In genomic region chr6:14207509-14207908, GRCm38 (mm10) we compare ENCODE assay signal across 8 mouse cellular contexts.
DNase-seq lines count a peak whose midpoint lies in the region; ATAC-seq and TF ChIP-seq lines count a peak whose summit lies in the region.

No protein-coding gene starts in this region.

- H3K27me3 ChIP-seq in intestine, postnatal 0 days (replicated peaks; ENCODE audit: control insufficient read depth, insufficient read depth, low read length) = no peaks in the 10 kb centered on the region
- no peaks in the 10 kb centered on the region for H3K27me3 ChIP-seq in intestine, embryonic 16.5 days (replicated peaks; ENCODE audit: control insufficient read depth, insufficient read depth, low read length)
- no peaks in the 10 kb centered on the region for H3K27me3 ChIP-seq in limb, embryonic 11.5 days (ENCODE audit: control insufficient read depth, insufficient read depth, low read length)
- no peaks in the 10 kb centered on the region for H3K27me3 ChIP-seq in neural tube, embryonic 12.5 days (replicated peaks)

- no peak for ATAC-seq in intestine, postnatal 0 days
- ATAC-seq in intestine, embryonic 16.5 days = no peak
- ATAC-seq in limb, embryonic 11.5 days (ENCODE audit: insufficient number of reproducible peaks, low FRiP score, low TSS enrichment, low read depth) = peak; percentile 67; the same call in 1 of the 2 replicates
- ATAC-seq in neural tube, embryonic 12.5 days (ENCODE audit: low FRiP score, low read depth) = peak; percentile 70

- H3K36me3 ChIP-seq in intestine, postnatal 0 days (ENCODE audit: control insufficient read depth, insufficient read depth) = no peaks in the 10 kb centered on the region
- no peaks in the 10 kb centered on the region for H3K36me3 ChIP-seq in intestine, embryonic 16.5 days (ENCODE audit: control insufficient read depth, insufficient read depth, low read length)
- H3K36me3 ChIP-seq in limb, embryonic 11.5 days (ENCODE audit: control insufficient read depth, insufficient read depth, low read length) = no peaks in the 10 kb centered on the region
- no peaks in the 10 kb centered on the region for H3K36me3 ChIP-seq in neural tube, embryonic 12.5 days

- DNase-seq in fibroblast of lung, adult 2 months (ENCODE audit: low read depth) = peak; percentile 30
- DNase-seq in kidney, adult 9 months = peak; percentile 47
- peak; percentile 64 for DNase-seq in limb, embryonic 11.5 days (ENCODE audit: low spot score)
- peak; percentile 3 for DNase-seq in yolk sac, embryonic 10.5 days (ENCODE audit: low spot score)

- TF ChIP-seq CTCF in intestine, postnatal 0 days (IDR thresholded peaks at IDR 0.05; ENCODE audit: low read depth) = peak; percentile 80
- 0 out of 2 replicates have a peak, but pooled peaks have one; percentile 19 for TF ChIP-seq CTCF in bone marrow, adult 2 months (IDR thresholded peaks at IDR 0.05; ENCODE audit: control insufficient read depth, insufficient read depth, low read length)

- no peak overlapping the region for H3K4me2 ChIP-seq in intestine, postnatal 0 days (replicated peaks; ENCODE audit: low read depth)
- H3K4me2 ChIP-seq in intestine, embryonic 16.5 days (ENCODE audit: low read depth, low read length) = no peak overlapping the region
- no peak overlapping the region for H3K4me2 ChIP-seq in limb, embryonic 11.5 days (ENCODE audit: low read depth, severe bottlenecking)
- H3K4me2 ChIP-seq in neural tube, embryonic 12.5 days (replicated peaks) = no peak overlapping the region

- whole genome bisulfite sequencing in intestine, postnatal 0 days = 14% methylated on average over 2 of the region's 2 CpGs
- 12% methylated on average over 2 of the region's 2 CpGs for WGBS in intestine, embryonic 16.5 days
- WGBS in bone marrow, adult 2 months = 10% methylated on average over 2 of the region's 2 CpGs
- 22% methylated on average over 2 of the region's 2 CpGs for WGBS in limb, embryonic 11.5 days
- 20% methylated on average over 2 of the region's 2 CpGs for WGBS in neural tube, embryonic 12.5 days

- H3K27ac ChIP-seq in intestine, postnatal 0 days (ENCODE audit: low read depth, low read length) = no peak overlapping the region
- H3K27ac ChIP-seq in intestine, embryonic 16.5 days (ENCODE audit: low read length) = no peak overlapping the region
- H3K27ac ChIP-seq in bone marrow, adult 2 months (ENCODE audit: control insufficient read depth, insufficient read depth, low read depth, low read length, poor library complexity) = no peak overlapping the region
- no peak overlapping the region for H3K27ac ChIP-seq in limb, embryonic 11.5 days (replicated peaks; ENCODE audit: low read depth, low read length)
- no peak overlapping the region for H3K27ac ChIP-seq in neural tube, embryonic 12.5 days

- H3K9ac ChIP-seq in intestine, postnatal 0 days (ENCODE audit: low read depth, low read length) = no peak overlapping the region
- H3K9ac ChIP-seq in intestine, embryonic 16.5 days (ENCODE audit: low read depth, low read length) = no peak overlapping the region
- H3K9ac ChIP-seq in limb, embryonic 11.5 days (ENCODE audit: low read length) = no peak overlapping the region
- no peak overlapping the region for H3K9ac ChIP-seq in neural tube, embryonic 12.5 days

- H3K4me3 ChIP-seq in intestine, postnatal 0 days (ENCODE audit: low read depth, low read length) = no peak overlapping the region
- H3K4me3 ChIP-seq in intestine, embryonic 16.5 days (ENCODE audit: low read length) = no peak overlapping the region
- no peak overlapping the region for H3K4me3 ChIP-seq in bone marrow, adult 2 months (replicated peaks; ENCODE audit: control insufficient read depth, low read depth, low read length)
- no peak overlapping the region for H3K4me3 ChIP-seq in limb, embryonic 11.5 days (ENCODE audit: low read depth, low read length)
- H3K4me3 ChIP-seq in neural tube, embryonic 12.5 days = no peak overlapping the region

- TF ChIP-seq POLR2A in bone marrow, adult 2 months (IDR thresholded peaks at IDR 0.05; ENCODE audit: borderline replicate concordance, control insufficient read depth, low read depth, low read length) = no peak

- no peaks in the 10 kb centered on the region for H3K9me3 ChIP-seq in intestine, postnatal 0 days (ENCODE audit: control insufficient read depth)
- no peaks in the 10 kb centered on the region for H3K9me3 ChIP-seq in intestine, embryonic 16.5 days (ENCODE audit: control insufficient read depth, low read length)
- H3K9me3 ChIP-seq in limb, embryonic 11.5 days (ENCODE audit: control insufficient read depth, low read length) = no peaks in the 10 kb centered on the region
- no peaks in the 10 kb centered on the region for H3K9me3 ChIP-seq in neural tube, embryonic 12.5 days

- no peaks in the 10 kb centered on the region for H3K4me1 ChIP-seq in intestine, postnatal 0 days (replicated peaks; ENCODE audit: control insufficient read depth, insufficient read depth, low read length)
- no peaks in the 10 kb centered on the region for H3K4me1 ChIP-seq in intestine, embryonic 16.5 days (ENCODE audit: control insufficient read depth, insufficient read depth, low read length)
- H3K4me1 ChIP-seq in bone marrow, adult 2 months (ENCODE audit: control insufficient read depth, insufficient read depth, low read length) = no peaks in the 10 kb centered on the region
- no peaks in the 10 kb centered on the region for H3K4me1 ChIP-seq in limb, embryonic 11.5 days (ENCODE audit: control insufficient read depth, insufficient read depth, low read length)
- H3K4me1 ChIP-seq in neural tube, embryonic 12.5 days = no peaks in the 10 kb centered on the region

Comparison
In these comparisons a context has a peak if more than half of its experiments do, and no peak if none do; other contexts are left out.
1. ATAC-seq: peak in limb, embryonic 11.5 days (single experiment) and neural tube, embryonic 12.5 days (single experiment); none in intestine, postnatal 0 days (single experiment) and intestine, embryonic 16.5 days (single experiment).
2. DNase-seq: peak in every context shown above with its lines; median percentile 64 in limb, embryonic 11.5 days; 47 in kidney, adult 9 months; 30 in fibroblast of lung, adult 2 months; 3 in yolk sac, embryonic 10.5 days.